Mouse (Mus musculus) lung, embryonic 14.5 days (tissue): ENCODE measurements around the gene Tom1l2. TPM values are rescaled to one million over a fixed set of nuclear protein-coding genes. Genes with fewer than 3 reads are reported as not detected.

Experiments
- ATAC-seq: fragments of 200-750 bp; cut with Nextera tagmentation; 2 replicates; pipeline ENCODE4 v1.8.0; 2017; ENCODE audit warnings: mild to moderate bottlenecking, moderate TSS enrichment, moderate library complexity; ENCODE audit not compliant: insufficient read depth
- DNase-seq: peaks from one replicate; pipeline ENCODE4 v3.0.0-alpha.2; 2015
- H3K27ac ChIP-seq: fragments of 300-500 bp; sonication (generic); 2 replicates; pipeline ENCODE4 v1.5.1; 2014; ENCODE audit warnings: low read depth, mild to moderate bottlenecking, moderate library complexity
- H3K27me3 ChIP-seq: fragments of 300-500 bp; sonication (generic); 2 replicates; pipeline ENCODE4 v1.6.1; 2014; ENCODE audit warnings: low read length, control low read depth; ENCODE audit not compliant: insufficient read depth
- H3K36me3 ChIP-seq: fragments of 300-500 bp; sonication (generic); 2 replicates; pipeline ENCODE4 v1.6.1; 2014; ENCODE audit warnings: control low read depth; ENCODE audit not compliant: insufficient read depth
- H3K4me1 ChIP-seq: fragments of 300-500 bp; sonication (generic); 2 replicates; pipeline ENCODE4 v1.6.1; 2014; ENCODE audit warnings: antibody characterized with exemption, control low read depth; ENCODE audit not compliant: insufficient read depth
- H3K4me2 ChIP-seq: fragments of 300-500 bp; sonication (generic); 2 replicates; pipeline ENCODE4 v1.6.1; 2014; ENCODE audit warnings: mild to moderate bottlenecking
- H3K4me3 ChIP-seq: fragments of 300-500 bp; sonication (generic); 2 replicates; pipeline ENCODE4 v1.5.1; 2014; ENCODE audit warnings: low read depth, low read length
- H3K9ac ChIP-seq: fragments of 300-500 bp; sonication (generic); 2 replicates; pipeline ENCODE4 v1.6.1; 2014
- H3K9me3 ChIP-seq: fragments of 300-500 bp; sonication (generic); 2 replicates; pipeline ENCODE4 v1.6.1; 2016; ENCODE audit warnings: low read depth, low read length, control low read depth
- CTCF ChIP-seq: IDR thresholded peaks from 2 replicates; pipeline ENCODE4 v1.5.1; 2016; ENCODE audit warnings: antibody characterized with exemption, low read depth
- WGBS: fragments of 180-500 bp; shearing (Covaris S2); extraction: QIAGEN DNeasy Blood & Tissue Kit; methylation state at CpG from one replicate; pipeline ENCODE4 v1.1.7; 2014; 5-methylcytosine and 5-hydroxymethylcytosine counted together
- polyA plus RNA-seq: library from polyadenylated mRNA; unstranded; fragments of >200 nt; fragmentation: Nextera tagmentation; extraction: Ambion mirVana; gene quantifications from 2 replicates; pipeline ENCODE4 v1.2.1, GENCODE M21; 2014

Gene Tom1l2
- polyA plus RNA-seq, 1 experiment from 2014 or later, result 20.6 TPM

DNA sequence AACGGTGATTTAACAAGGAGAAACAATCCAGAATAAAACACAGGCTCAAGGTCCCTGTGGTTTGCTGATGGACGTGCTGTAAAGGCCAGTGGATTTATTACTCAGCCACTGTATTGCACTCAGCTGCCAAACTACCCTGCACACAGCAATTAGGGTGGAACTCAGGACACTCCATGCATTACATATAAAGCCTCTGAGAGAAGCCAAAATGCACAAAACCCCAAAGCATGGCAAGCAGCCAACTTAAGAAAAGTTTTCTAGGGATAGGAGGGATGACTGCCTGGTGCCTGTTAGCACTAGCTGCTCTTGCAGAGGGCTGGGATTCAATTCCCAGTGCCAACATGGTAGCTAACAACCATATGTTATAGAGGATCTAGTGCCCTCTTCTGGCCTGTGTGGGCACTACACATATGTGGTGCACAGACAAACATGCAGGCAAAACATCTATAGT, 45.3 kb downstream of the Tom1l2 start:
- Histone ChIP-seq H3K27ac (peak overlapping the region; percentile 88), H3K9ac (no peak overlapping the region), H3K9me3 (no peaks in the 10 kb centered on the region), H3K4me3 (no peak overlapping the region), H3K27me3 (no peaks in the 10 kb centered on the region), H3K4me2 (no peak overlapping the region), H3K36me3 (no peaks in the 10 kb centered on the region), H3K4me1 (peaks cover 35% of the 10 kb centered on the region)
- ATAC-seq, result no peak
- peak; percentile 67 for DNase-seq
- 58% methylated on average over 2 of the region's 2 CpGs for WGBS
- TF ChIP-seq CTCF, result peak; percentile 63

DNA sequence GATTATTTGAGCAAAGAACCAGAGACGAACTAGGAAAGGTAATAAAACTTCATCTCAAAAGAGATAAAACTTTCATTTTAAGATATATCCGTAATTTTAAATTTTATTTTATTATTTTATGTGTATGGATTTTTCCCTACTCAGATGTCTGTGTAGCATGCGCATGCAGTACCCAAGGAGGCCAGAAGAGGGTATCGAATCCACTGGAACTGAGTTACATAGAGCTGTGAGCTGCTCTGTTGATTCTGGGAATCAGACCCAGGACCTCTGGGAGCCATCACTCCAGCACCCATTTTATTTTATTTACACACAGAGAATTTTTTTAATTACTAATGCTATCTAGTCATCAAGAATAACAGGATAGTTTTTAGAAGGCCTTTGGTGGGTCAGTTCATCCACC, 45.9 kb downstream of the Tom1l2 start:
- Histone ChIP-seq H3K9me3 (no peaks in the 10 kb centered on the region), H3K4me1 (peaks cover 30% of the 10 kb centered on the region), H3K27ac (peak overlapping the region; percentile 88; the same call in 1 of the 2 replicates), H3K27me3 (no peaks in the 10 kb centered on the region), H3K36me3 (no peaks in the 10 kb centered on the region), H3K4me3 (no peak overlapping the region), H3K4me2 (no peak overlapping the region), H3K9ac (no peak overlapping the region)
- ATAC-seq (no peak), DNase-seq (peak; percentile 70)
- TF ChIP-seq CTCF, result peak; percentile 73
- WGBS, result 64% methylated on average over 4 of the region's 4 CpGs

GRCm38 (mm10) chr11:60305611-60306010, 47.1 kb downstream of the Tom1l2 start:
- Histone ChIP-seq H3K4me3 (no peak overlapping the region), H3K27me3 (no peaks in the 10 kb centered on the region), H3K27ac (no peak overlapping the region; the same call in 1 of the 2 replicates), H3K4me2 (no peak overlapping the region), H3K9ac (no peak overlapping the region), H3K4me1 (peaks cover 18% of the 10 kb centered on the region; the same call in 1 of the 2 replicates), H3K36me3 (no peaks in the 10 kb centered on the region), H3K9me3 (no peaks in the 10 kb centered on the region)
- peak; percentile 9; the same call in 1 of the 2 replicates for TF ChIP-seq CTCF
- DNase-seq (no peak), ATAC-seq (no peak)
- 62% methylated on average over 4 of the region's 4 CpGs for WGBS

DNA sequence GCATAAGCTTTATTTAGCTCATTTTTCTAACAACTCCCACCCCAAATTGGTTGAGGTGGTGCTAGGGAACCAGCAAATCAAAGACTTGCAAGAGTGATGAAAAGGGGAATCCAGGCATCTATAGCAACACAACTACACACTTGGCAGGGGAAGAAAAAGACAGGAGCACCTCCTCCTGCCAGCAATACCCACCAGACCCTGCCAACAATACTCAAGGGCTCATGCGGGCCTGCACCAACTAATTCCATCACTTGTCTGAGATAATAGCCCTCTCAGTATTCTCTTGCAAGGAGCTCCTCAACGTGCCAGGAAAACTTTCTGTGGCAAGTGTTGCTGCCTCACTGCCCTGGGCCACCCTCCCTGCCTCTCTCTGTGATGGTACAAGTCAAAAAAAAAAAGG, 49.2 kb downstream of the Tom1l2 start:
- Histone ChIP-seq H3K27me3 (no peaks in the 10 kb centered on the region), H3K4me3 (no peak overlapping the region), H3K9ac (no peak overlapping the region), H3K4me2 (no peak overlapping the region), H3K27ac (no peak overlapping the region), H3K9me3 (no peaks in the 10 kb centered on the region), H3K4me1 (peaks cover 15% of the 10 kb centered on the region; the same call in 1 of the 2 replicates), H3K36me3 (no peaks in the 10 kb centered on the region)
- WGBS, result 65% methylated on average over 2 of the region's 2 CpGs
- no peak for ATAC-seq
- TF ChIP-seq CTCF, result no peak
- no peak for DNase-seq

- Histone ChIP-seq H3K27ac (peak overlapping the region; percentile 78), H3K9ac (no peak overlapping the region), H3K4me3 (no peak overlapping the region), H3K4me1 (0 out of 2 replicates have a peak, but pooled peaks cover 7% of the 10 kb centered on the region), H3K4me2 (no peak overlapping the region), H3K27me3 (no peaks in the 10 kb centered on the region), H3K36me3 (no peaks in the 10 kb centered on the region), H3K9me3 (no peaks in the 10 kb centered on the region)
- DNase-seq, result no peak
- no peak for TF ChIP-seq CTCF
- WGBS, result 44% methylated on average over 10 of the region's 10 CpGs
- ATAC-seq, result no peak
These were observed 50.2 kb downstream of the Tom1l2 start for GRCm38 (mm10) chr11:60302354-60303083.

DNA sequence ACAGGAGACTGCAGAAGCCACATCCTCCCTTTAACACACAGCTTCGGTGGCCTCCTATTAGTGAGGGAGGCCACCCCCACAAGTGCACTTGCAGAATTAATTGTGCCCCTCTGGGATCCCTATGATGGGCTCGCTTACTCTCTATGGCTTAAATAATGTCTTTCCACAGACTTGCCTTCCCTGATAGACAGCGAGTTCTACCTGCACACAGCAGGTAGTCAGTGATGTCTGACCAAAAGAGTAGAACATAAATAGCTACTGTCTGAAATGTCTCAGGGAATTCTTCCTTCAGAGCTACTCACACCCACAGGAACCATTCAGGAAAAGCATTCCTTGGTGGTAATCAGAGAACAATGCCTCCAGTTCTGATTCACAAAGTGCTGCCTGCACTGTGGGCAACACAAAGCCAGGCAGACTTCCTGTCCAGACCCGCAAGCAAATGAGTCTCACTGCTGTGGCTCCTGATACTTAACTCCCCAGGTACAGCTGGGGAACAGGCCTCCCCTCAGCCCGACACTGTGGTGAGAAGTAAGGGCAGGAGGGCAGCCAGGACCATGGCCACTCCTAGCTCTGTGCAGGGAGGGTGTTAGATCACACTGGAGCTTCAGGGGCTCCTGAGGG, 51.0 kb downstream of the Tom1l2 start:
- TF ChIP-seq CTCF, result no peak
- 55% methylated on average over 5 of the region's 5 CpGs for WGBS
- H3K36me3 ChIP-seq, result no peaks in the 10 kb centered on the region
- no peaks in the 10 kb centered on the region for H3K27me3 ChIP-seq
- 0 out of 2 replicates have a peak, but pooled peaks cover 3% of the 10 kb centered on the region for H3K4me1 ChIP-seq
- peak overlapping the region; percentile 78 for H3K27ac ChIP-seq
- DNase-seq (peak; percentile 50), ATAC-seq (0 out of 2 replicates have a peak, but pooled peaks have one; percentile 28)
- no peak overlapping the region for H3K9ac ChIP-seq
- no peak overlapping the region for H3K4me2 ChIP-seq
- H3K9me3 ChIP-seq, result no peaks in the 10 kb centered on the region
- H3K4me3 ChIP-seq, result no peak overlapping the region

GRCm38 (mm10) chr11:60300318-60300717, 52.4 kb downstream of the Tom1l2 start:
- Histone ChIP-seq H3K27me3 (no peaks in the 10 kb centered on the region), H3K9me3 (no peaks in the 10 kb centered on the region), H3K9ac (no peak overlapping the region), H3K36me3 (no peaks in the 10 kb centered on the region), H3K27ac (peak overlapping the region; percentile 51; the same call in 1 of the 2 replicates), H3K4me2 (no peak overlapping the region), H3K4me1 (0 out of 2 replicates have a peak, but pooled peaks cover 4% of the 10 kb centered on the region), H3K4me3 (no peak overlapping the region)
- no peak for ATAC-seq
- no peak for DNase-seq
- TF ChIP-seq CTCF, result no peak
- WGBS, result 60% methylated on average over 3 of the region's 3 CpGs
